Mouse (Mus musculus) monocyte, adult 2 months (primary cell): ENCODE data around the gene Msn.

ENCODE experiments used
- DNase-seq, 2 experiments: peaks; one replicate each; pipeline ENCODE4 v3.0.0; 2022; ENCODE audit warnings: low spot score in 2 of 2, low read depth in 1 of 2

Gene Msn

DNA sequence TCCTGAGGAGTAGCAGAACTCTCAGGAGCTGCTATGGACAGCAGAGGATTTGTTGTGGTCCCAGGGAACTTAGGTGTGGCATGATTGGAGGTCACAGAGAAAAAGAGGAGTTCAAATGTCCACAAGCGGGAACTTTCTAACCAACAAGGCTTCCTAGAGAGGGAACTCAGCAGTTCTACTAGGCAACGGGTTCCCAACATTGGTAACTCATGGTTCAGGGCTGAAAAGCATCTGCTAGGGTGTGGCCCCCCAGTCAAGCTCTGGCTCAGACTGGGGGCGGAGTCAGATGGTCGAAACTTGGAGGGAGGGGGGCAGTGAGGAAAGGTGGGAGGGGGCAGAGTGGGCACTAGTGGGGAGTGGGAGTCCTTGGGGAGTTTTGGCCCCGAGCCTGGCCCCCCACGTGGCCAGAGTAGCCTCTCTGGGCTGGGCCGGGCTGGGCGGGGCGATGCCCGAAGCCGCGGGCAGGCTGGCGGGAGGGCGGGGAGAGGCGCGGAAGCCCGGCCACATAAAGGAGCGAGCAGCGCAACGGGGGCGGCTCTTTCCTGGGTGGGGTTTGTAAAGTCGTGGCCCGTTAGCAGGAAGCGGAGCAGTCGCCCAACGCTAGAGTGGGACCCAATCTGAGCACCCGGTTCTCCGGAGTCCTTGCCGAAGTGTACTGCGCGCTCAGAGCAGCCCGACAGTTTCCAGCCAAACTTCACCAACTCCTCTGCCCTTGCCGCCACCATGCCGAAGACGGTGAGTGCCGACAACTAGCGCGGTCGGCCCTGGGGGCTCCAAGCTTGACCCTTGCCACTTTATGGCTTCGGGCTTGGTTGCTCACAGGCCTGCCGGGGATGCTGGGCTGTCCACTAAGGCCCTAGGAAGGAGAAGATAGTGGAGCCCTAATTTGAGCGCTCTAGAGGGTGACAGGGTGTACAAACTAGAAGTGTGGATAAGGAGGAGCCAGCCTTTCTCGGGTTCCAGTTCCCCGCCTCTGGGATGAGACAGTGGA, at the start of gene Msn:
Msn (plus strand) TSS at position 534 of the 991 bp plus-strand sequence.
- DNase-seq: peak; percentile 11 to 66

- no peak for DNase-seq
Observed at GRCm38 (mm10) chrX:96052798-96053197, 43.0 kb upstream of the Msn start.

- no peak for DNase-seq
Observed at GRCm38 (mm10) chrX:96077747-96078146, 18.1 kb upstream of the Msn start.

DNA sequence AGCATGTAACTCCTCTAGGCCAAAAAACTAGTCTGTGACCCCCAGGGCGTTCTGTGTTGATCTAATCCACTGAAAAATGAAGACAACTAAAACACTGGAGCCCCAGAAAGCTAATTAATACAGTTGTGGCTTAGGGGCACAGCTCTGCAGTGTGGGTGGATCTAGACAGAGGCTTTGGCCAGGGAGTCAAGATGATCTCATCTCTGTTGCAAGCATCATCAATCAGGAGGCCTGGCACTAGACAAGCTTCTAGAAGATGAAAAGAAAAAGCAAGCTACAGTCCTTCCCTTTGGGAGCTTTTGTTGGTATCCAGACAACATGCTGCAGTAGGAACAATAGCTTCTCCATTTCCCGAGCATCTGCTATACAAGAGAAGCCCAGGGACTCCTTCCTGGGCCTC, 9.6 kb upstream of the Msn start:
- no peak for DNase-seq

DNA sequence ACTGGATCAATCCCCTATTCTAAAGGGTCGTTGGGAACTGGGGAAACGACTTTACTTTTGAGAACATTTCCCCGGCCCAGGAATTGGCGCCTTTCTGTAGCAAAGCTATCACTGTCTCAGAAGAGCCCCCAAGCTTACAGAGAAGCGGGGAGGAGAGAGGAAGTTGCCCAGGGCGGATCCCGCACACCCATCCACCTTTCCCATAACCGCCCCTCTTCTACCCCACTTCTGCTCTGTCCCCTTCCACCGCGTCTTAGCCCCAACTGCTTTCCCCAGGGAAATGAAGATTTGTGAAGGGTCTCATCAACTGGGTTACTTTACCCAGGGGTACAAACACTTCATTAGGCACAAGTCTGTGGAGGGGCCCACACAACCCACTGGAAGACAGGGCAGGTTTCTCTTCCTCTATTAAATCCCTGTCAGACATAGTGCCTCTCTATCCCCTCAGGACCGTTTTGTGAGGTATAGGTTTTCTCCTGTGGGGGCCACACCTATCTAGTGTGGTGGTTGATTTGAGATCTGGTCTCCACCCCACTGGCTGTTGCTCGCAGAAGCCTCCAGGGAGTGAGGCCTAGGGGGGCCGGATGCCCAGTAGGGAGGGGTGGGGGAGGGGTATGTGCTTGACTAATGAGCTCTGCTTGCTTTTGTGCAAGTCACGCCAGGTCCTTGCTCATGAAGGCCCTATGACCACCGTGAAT, 820 bp downstream of the Msn start:
- DNase-seq: peak; percentile 1 to 25

- DNase-seq: no peak
Observed at GRCm38 (mm10) chrX:96097491-96097970, 1.7 kb downstream of the Msn start.

- no peak for DNase-seq
Observed at GRCm38 (mm10) chrX:96099003-96099402, 3.2 kb downstream of the Msn start.

DNA sequence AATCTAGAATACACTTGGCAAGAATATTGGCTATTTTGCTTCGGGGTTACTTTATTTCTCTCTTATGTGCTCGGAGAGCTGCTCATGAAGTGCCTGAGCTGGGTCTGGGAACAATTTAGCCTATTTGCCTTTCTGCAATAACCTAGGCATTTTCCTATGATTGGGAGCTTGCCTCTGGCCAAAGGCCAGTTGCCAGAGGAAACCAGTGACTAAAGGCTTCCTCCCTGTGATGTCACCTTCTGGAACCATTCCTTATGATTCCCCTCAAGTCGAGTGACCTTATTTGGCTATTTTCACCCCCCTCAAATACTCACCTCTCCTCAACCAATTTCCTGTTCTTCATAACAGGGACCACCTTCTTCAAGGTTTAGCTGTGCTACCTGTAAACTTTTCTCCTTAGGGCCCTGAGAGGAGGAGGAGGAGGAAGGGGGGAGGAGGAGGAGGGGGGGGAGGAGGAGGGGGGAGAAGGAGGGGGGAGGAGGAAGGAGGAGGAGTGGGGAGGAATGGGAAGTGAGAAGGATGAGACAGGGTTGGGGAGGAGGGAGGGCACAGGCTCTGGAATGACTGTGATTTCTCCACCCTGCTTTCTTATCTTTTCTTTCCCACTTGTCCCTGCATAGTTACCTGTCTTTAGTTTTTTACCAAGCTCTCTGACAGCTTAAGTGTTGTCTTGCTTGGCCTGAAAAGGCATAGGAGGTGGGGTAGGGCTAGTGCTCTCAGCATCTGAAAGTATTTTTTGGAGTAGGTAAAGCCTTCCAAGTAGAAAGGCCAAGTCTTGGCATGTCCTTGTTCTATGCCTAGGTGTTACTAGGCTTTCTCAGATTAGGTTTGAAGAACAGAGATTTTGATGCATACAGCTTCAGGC, 11.8 kb downstream of the Msn start:
- DNase-seq: no peak

GRCm38 (mm10) chrX:96113106-96113634, 17.3 kb downstream of the Msn start:
- no peak for DNase-seq

GRCm38 (mm10) chrX:96115501-96115900, 19.7 kb downstream of the Msn start:
- DNase-seq: no peak

- DNase-seq: no peak
Observed at GRCm38 (mm10) chrX:96117366-96117765, 21.5 kb downstream of the Msn start.

DNA sequence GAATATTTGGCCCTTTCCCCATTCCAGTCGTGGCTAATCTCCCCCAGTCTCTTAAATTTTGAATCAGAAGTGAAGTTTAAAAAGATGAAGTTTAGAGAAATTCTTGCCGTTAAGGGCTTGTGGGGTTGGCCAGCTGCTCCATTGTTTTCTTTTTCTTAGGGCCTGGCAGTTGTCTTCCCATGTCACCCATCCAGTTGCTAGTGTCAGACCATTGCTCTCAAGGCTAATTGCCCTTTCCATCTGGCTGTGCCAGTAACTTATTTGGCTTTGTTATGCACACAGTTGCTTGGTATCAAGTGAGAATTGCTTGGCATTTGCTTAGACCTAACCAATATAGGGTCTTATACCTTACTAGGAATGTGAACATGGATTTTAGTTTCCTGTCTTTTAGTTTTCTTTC, 24.2 kb downstream of the Msn start:
- DNase-seq: no peak

- DNase-seq: no peak
Observed at GRCm38 (mm10) chrX:96121912-96122311, 26.1 kb downstream of the Msn start.

DNA sequence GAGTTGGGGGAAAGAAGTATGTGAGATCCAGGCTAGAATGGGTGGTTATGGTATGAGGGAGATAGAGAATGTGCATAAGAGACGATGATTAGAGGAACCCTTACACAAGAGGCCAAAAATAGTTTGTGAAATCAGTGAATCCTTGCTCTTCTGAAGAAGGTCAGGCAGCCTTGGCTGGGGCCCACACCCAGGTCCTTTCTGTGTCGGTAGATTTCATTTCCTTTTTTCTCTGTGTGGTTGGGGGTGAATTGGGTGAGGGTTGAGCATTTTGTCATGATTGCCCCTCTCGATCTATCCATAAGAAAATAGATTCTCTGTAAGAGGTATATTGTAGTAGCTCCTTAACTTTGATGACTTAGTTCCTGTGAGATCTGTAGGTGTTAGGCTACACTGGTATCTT, 31.0 kb downstream of the Msn start:
- peak in 1 of 2 experiments; percentile 12 for DNase-seq

GRCm38 (mm10) chrX:96130139-96130538, 34.3 kb downstream of the Msn start:
- peak; percentile 37 to 68 for DNase-seq

GRCm38 (mm10) chrX:96130663-96131062, 34.8 kb downstream of the Msn start:
- DNase-seq: peak; percentile 33 to 40

DNA sequence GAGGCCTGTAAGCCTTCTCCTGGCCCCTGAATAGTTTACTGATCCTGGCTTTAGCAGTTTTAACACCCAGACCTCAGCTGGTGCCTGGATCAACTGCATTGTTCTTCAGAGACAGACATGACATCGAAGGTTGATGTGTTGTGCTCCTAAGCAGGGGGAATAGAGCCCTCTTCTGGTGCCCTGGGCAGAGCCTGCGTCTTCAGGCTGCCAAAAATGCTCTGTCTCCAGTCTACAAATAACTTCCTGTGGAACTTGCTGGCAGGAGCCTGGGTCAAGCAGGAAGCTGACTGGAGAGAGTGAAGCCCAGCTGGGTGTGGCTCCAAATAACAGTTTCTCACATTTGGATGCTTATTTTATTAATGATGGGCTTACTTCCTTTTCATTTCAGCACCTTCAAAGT, 37.4 kb downstream of the Msn start:
- DNase-seq: peak in 1 of 2 experiments; percentile 19

- DNase-seq: no peak
Observed at GRCm38 (mm10) chrX:96134243-96134661, 38.4 kb downstream of the Msn start.

- DNase-seq: no peak
Observed at GRCm38 (mm10) chrX:96134840-96135580, 39.2 kb downstream of the Msn start.

DNA sequence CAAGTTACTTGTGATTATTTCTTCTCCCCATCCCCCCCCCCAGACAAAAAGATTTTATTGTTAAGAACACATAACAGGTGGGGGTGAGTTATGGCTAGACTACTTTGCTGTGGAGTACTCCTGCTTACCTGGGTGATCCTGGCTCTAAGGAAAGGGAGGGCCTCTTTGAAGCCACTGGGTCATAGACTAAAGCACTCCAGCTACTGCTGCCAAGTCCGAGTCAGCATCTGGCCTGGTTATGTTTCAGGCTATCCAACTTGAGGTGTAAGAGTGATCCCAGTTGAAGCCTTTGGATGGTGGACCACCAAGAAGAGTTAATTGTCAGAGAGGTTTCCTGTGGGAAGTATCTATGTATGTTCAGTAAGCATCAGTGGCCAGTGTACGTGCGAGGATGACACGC, 39.7 kb downstream of the Msn start:
- DNase-seq: no peak
